Mouse (Mus musculus) spleen, adult 12 weeks (tissue): Measurements from ENCODE around the gene Ergic3.

Experiments used
- DNase-seq: peaks from one replicate; pipeline ENCODE4 v3.0.0; 2022; ENCODE audit warnings: low spot score

The Ergic3 gene

GRCm38 (mm10) chr2:156066126-156066525, 58.3 kb downstream of the Ergic3 start:
- DNase-seq: no peak
